Comparison of ENCODE assay signal across 21 mouse cellular contexts in the genomic region with DNA sequence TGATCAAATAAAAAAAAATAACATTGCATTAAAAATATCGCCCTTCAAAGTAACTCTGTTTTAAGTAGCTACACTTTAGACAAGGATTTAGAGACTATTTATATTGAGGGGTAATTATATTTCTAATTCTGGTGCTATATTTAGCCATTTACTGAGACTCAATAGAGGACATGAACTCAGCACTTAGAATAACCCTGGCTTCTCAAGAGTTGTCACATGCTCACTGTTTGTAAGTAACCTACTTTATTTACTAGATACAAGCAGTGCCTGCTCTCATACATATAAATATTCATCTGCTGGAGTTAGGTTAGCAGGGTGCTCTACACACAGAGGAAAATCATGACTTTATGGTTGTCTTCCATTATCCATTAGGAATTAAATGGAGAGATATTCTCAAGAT.
DNase-seq lines count a peak whose midpoint lies in the region; ATAC-seq and TF ChIP-seq lines count a peak whose summit lies in the region.
"Had no signal": no experiment of that assay in that cellular context is flagged by ENCODE, and none has a peak within 500 bp of the region (broad histone marks: within the 10 kb centered on the region; RNA-seq: fewer than 3 reads in every experiment).

No protein-coding gene starts in this region.

- H3K4me2 ChIP-seq in heart, embryonic 12.5 days: no peak overlapping the region
- H3K4me2 ChIP-seq in heart, embryonic 11.5 days: no peak overlapping the region
- no peak overlapping the region for H3K4me2 ChIP-seq in heart, postnatal 0 days (ENCODE audit: low read depth, low read length)
- no peak overlapping the region for H3K4me2 ChIP-seq in myocyte (ENCODE audit: low read depth)
- H3K4me2 ChIP-seq in midbrain, embryonic 11.5 days: no peak overlapping the region
- H3K4me2 ChIP-seq: embryonic facial prominence, embryonic 12.5 days; forebrain, embryonic 15.5 days; hindbrain, embryonic 12.5 days had no signal

- no peaks in the 10 kb centered on the region for H3K36me3 ChIP-seq in heart, embryonic 12.5 days
- H3K36me3 ChIP-seq in heart, embryonic 10.5 days: no peaks in the 10 kb centered on the region
- H3K36me3 ChIP-seq in heart, embryonic 11.5 days (ENCODE audit: control insufficient read depth, insufficient read depth, low read length): no peaks in the 10 kb centered on the region
- no peaks in the 10 kb centered on the region for H3K36me3 ChIP-seq in heart, postnatal 0 days (replicated peaks; ENCODE audit: control insufficient read depth, insufficient read depth, low read length)
- H3K36me3 ChIP-seq in myocyte (ENCODE audit: control insufficient read depth, insufficient read depth): no peaks in the 10 kb centered on the region
- H3K36me3 ChIP-seq in midbrain, embryonic 11.5 days (ENCODE audit: control insufficient read depth, insufficient read depth, low read length): no peaks in the 10 kb centered on the region
- H3K36me3 ChIP-seq: embryonic facial prominence, embryonic 12.5 days; forebrain, embryonic 15.5 days; hindbrain, embryonic 12.5 days had no signal

- ATAC-seq in heart, embryonic 12.5 days (ENCODE audit: insufficient number of reproducible peaks, low FRiP score): no peak
- ATAC-seq in heart, embryonic 11.5 days (replicated peaks; ENCODE audit: insufficient number of reproducible peaks, low FRiP score, low TSS enrichment): no peak
- ATAC-seq in heart, postnatal 0 days (ENCODE audit: insufficient read depth, low read depth): peak; percentile 85
- no peak for ATAC-seq in midbrain, embryonic 11.5 days (ENCODE audit: low FRiP score)
- ATAC-seq: activated CD4-positive, CD25-positive, alpha-beta regulatory T cell, adult 4 months; forebrain, embryonic 15.5 days; hindbrain, embryonic 16.5 days; inflammation-experienced regulatory T-cells, adult 6 months; intestine, postnatal 0 days; Patski had no signal

- peak; percentile 33 to 47 for DNase-seq in heart, adult 18-20 months
- no peak for DNase-seq in heart, embryonic 10.5 days (ENCODE audit: low spot score)
- peak; percentile 76 for DNase-seq in heart, postnatal 0 days (ENCODE audit: low spot score)
- DNase-seq in midbrain, embryonic 11.5 days (ENCODE audit: low spot score, missing footprints): no peak
- DNase-seq: adrenal gland, postnatal 14 days; cerebellum, adult 11-12 months; cerebellum, adult 9-10 months; cerebellum, postnatal 25 days; gastrocnemius, postnatal 36 days had no signal

- 48% methylated on average over 1 of the region's 1 CpGs for WGBS in heart, embryonic 12.5 days
- WGBS in heart, embryonic 10.5 days: 78% methylated on average over 1 of the region's 1 CpGs
- WGBS in heart, embryonic 11.5 days (ENCODE audit: insufficient replicate concordance): 52% methylated on average over 1 of the region's 1 CpGs
- WGBS in heart, postnatal 0 days: 38% methylated on average over 1 of the region's 1 CpGs
- WGBS in midbrain, embryonic 11.5 days: 81% methylated on average over 1 of the region's 1 CpGs

- H3ac ChIP-seq in myocyte (ENCODE audit: control insufficient read depth, insufficient read length): no peak overlapping the region

- TF ChIP-seq CTCF in heart, postnatal 0 days (IDR thresholded peaks at IDR 0.05; ENCODE audit: low read depth): no peak

- H3K9me3 ChIP-seq in heart, embryonic 12.5 days (replicated peaks): no peaks in the 10 kb centered on the region
- H3K9me3 ChIP-seq in heart, embryonic 10.5 days: no peaks in the 10 kb centered on the region
- no peaks in the 10 kb centered on the region for H3K9me3 ChIP-seq in heart, embryonic 11.5 days (replicated peaks; ENCODE audit: control insufficient read depth, low read length)
- no peaks in the 10 kb centered on the region for H3K9me3 ChIP-seq in heart, postnatal 0 days (replicated peaks; ENCODE audit: control insufficient read depth, low read length)
- H3K9me3 ChIP-seq in midbrain, embryonic 11.5 days (ENCODE audit: control insufficient read depth, low read length): no peaks in the 10 kb centered on the region
- H3K9me3 ChIP-seq: embryonic facial prominence, embryonic 12.5 days; forebrain, embryonic 15.5 days; hindbrain, embryonic 12.5 days had no signal

- H3K27ac ChIP-seq in heart, embryonic 12.5 days (ENCODE audit: poor library complexity, severe bottlenecking): no peak overlapping the region
- 0 out of 2 replicates have a peak overlapping the region, but pooled peaks have one; percentile 13 for H3K27ac ChIP-seq in heart, embryonic 10.5 days
- H3K27ac ChIP-seq in heart, embryonic 11.5 days (ENCODE audit: low read depth, low read length): no peak overlapping the region
- peak overlapping the region; percentile 43; the same call in 1 of the 2 replicates for H3K27ac ChIP-seq in heart, postnatal 0 days (ENCODE audit: low read depth)
- H3K27ac ChIP-seq in midbrain, embryonic 11.5 days (ENCODE audit: low read depth, low read length): no peak overlapping the region
- H3K27ac ChIP-seq: embryonic facial prominence, embryonic 12.5 days; forebrain, embryonic 15.5 days; hindbrain, embryonic 12.5 days had no signal

- no peaks in the 10 kb centered on the region for H3K79me2 ChIP-seq in myocyte (ENCODE audit: control insufficient read depth, insufficient read depth)

- H3K9ac ChIP-seq in heart, embryonic 12.5 days: no peak overlapping the region
- H3K9ac ChIP-seq in heart, embryonic 11.5 days (ENCODE audit: low read depth, low read length): no peak overlapping the region
- H3K9ac ChIP-seq in heart, postnatal 0 days (replicated peaks; ENCODE audit: low read depth, low read length): no peak overlapping the region
- H3K9ac ChIP-seq in midbrain, embryonic 11.5 days (ENCODE audit: low read length): no peak overlapping the region
- H3K9ac ChIP-seq: embryonic facial prominence, embryonic 12.5 days; forebrain, embryonic 15.5 days; hindbrain, embryonic 12.5 days had no signal

- peaks cover 12% of the 10 kb centered on the region; the same call in 1 of the 2 replicates for H3K4me1 ChIP-seq in heart, embryonic 12.5 days (replicated peaks)
- no peaks in the 10 kb centered on the region; the same call in 1 of the 2 replicates for H3K4me1 ChIP-seq in heart, embryonic 10.5 days
- H3K4me1 ChIP-seq in heart, embryonic 11.5 days (ENCODE audit: control insufficient read depth, insufficient read depth, low read length): peaks cover 9% of the 10 kb centered on the region
- H3K4me1 ChIP-seq in heart, postnatal 0 days (ENCODE audit: control insufficient read depth, insufficient read depth): peaks cover 19% of the 10 kb centered on the region
- no peaks in the 10 kb centered on the region for H3K4me1 ChIP-seq in midbrain, embryonic 11.5 days (ENCODE audit: control insufficient read depth, insufficient read depth, low read length)
- H3K4me1 ChIP-seq: embryonic facial prominence, embryonic 12.5 days; forebrain, embryonic 15.5 days; hindbrain, embryonic 12.5 days had no signal

- TF ChIP-seq POLR2A in myocyte (IDR thresholded peaks at IDR 0.05; ENCODE audit: insufficient read length, low read depth): no peak

- no peak overlapping the region for H3K4me3 ChIP-seq in heart, embryonic 12.5 days
- H3K4me3 ChIP-seq in heart, embryonic 10.5 days: no peak overlapping the region
- no peak overlapping the region for H3K4me3 ChIP-seq in heart, embryonic 11.5 days (ENCODE audit: low read depth, low read length)
- no peak overlapping the region for H3K4me3 ChIP-seq in heart, postnatal 0 days (ENCODE audit: low read depth, low read length)
- H3K4me3 ChIP-seq in myocyte: no peak overlapping the region
- H3K4me3 ChIP-seq in midbrain, embryonic 11.5 days (ENCODE audit: low read depth, low read length): no peak overlapping the region
- H3K4me3 ChIP-seq: embryonic facial prominence, embryonic 12.5 days; forebrain, embryonic 15.5 days; hindbrain, embryonic 12.5 days had no signal

- no peak for TF ChIP-seq EP300 in heart, postnatal 0 days (IDR thresholded peaks at IDR 0.05; ENCODE audit: low read depth)

- no peaks in the 10 kb centered on the region for H3K27me3 ChIP-seq in heart, embryonic 12.5 days (replicated peaks)
- no peaks in the 10 kb centered on the region for H3K27me3 ChIP-seq in heart, embryonic 10.5 days (ENCODE audit: insufficient read depth, poor library complexity, severe bottlenecking)
- no peaks in the 10 kb centered on the region for H3K27me3 ChIP-seq in heart, embryonic 11.5 days (ENCODE audit: control insufficient read depth, insufficient read depth, low read length)
- H3K27me3 ChIP-seq in heart, postnatal 0 days (ENCODE audit: control insufficient read depth, insufficient read depth, low read length): no peaks in the 10 kb centered on the region
- H3K27me3 ChIP-seq in myocyte (ENCODE audit: control insufficient read depth, insufficient read depth, insufficient read length): no peaks in the 10 kb centered on the region
- H3K27me3 ChIP-seq in midbrain, embryonic 11.5 days (ENCODE audit: control insufficient read depth, insufficient read depth, low read length): no peaks in the 10 kb centered on the region
- H3K27me3 ChIP-seq: CH12.LX; embryonic facial prominence, embryonic 12.5 days; forebrain, embryonic 15.5 days; hindbrain, embryonic 12.5 days; Patski had no signal

TF ChIP-seq in myocyte, 11 proteins besides CTCF, POLR2A, EP300 and RAD21:
- TF ChIP-seq MYOG (IDR thresholded peaks at IDR 0.05; ENCODE audit: control insufficient read depth in 1 of 3, insufficient read depth in 1 of 3, insufficient read length in 2 of 3, low read depth in 2 of 3) (no peak), USF1 (IDR thresholded peaks at IDR 0.05; ENCODE audit: low read depth) (peak; percentile 10)

Comparison
In these comparisons a context has a peak if more than half of its experiments do, and no peak if none do; other contexts are left out.
1. DNase-seq: peak in heart, adult 18-20 months (2 of 2) and heart, postnatal 0 days (single experiment); none in heart, embryonic 10.5 days (single experiment) and midbrain, embryonic 11.5 days (single experiment).
2. H3K27ac ChIP-seq: peak in heart, embryonic 10.5 days (single experiment) and heart, postnatal 0 days (single experiment); none in heart, embryonic 12.5 days (single experiment), heart, embryonic 11.5 days (single experiment) and midbrain, embryonic 11.5 days (single experiment).